Mouse (Mus musculus): Measurements from ENCODE around the gene Rmi2.

DNA sequence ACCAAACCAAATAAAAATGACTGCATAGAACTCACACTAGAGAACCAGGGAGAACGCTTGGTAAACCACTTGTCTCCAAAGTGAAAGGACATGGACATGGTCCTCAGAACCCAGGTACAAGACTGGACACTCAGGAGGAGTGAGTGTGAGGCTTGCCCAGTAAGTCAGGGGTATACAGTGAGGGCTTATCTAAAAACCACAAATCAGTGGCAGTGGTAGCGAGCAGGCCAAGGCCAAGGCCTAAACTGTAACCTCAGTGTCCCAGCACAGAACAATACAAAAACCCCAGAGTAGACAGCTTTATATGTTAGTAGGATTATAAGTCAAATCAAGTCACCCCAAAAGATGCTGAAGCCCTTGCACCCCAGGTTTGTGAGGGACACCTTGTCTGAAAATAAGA lies 76.2 kb downstream of the Rmi2 start:
- TF ChIP-seq POLR2A (IDR thresholded peaks at IDR 0.05; ENCODE audit: extremely low read depth, insufficient read depth, low read length) (no peak), CTCF (IDR thresholded peaks at IDR 0.05; ENCODE audit: low read depth, low read length) (no peak)
